ENCODE assay signal across 8 mouse cellular contexts in the genomic region with DNA sequence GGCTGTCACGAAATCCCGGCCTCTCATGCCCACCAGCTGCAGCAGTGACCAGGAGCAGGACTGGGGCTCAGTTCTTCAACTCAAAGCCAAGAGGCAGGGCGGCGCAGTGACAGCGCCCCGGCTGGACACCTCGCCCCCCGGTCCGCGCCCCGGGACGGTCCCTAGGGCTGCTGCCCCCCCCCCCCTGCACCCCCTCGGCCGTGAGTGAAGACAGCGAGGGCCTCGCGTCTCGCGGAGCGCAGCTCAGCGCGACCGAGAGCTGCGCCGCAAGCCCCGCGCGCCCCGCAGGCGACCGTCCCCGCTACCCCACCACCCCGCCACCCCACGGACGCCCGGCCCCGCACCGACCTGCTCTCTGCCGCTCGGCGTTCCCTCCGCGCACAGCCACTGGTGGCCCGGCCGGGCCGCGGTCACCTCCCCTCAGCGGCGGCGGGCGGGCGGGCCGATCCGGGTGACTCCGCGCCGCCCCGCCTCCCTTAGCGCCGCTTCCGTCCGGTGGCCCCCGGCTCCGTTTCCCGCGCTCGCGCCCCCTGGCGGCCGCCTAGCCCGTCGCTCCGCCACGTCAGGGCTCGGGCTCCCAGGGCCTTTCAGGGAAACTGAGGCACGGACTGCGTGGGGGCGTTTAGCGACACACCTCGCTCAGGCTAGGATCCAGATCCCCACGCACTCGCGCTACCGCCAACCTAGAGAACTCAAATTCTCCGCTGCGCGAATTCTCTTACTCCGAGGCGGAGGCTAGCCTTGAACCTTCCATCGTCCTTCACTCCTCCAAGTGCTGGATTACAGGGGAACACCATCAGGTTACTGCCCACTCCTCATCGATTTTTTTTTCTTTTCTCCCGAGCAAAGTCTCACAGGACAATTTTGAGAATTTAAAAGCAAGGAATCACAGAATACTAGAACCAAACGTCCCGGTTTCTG. TPM values are rescaled to one million over a fixed set of nuclear protein-coding genes. Genes with fewer than 3 reads are reported as not detected.
DNase-seq lines count a peak whose midpoint lies in the region; ATAC-seq and TF ChIP-seq lines count a peak whose summit lies in the region.

A gene (minus strand): TSS at position 423 of the 921 bp plus-strand sequence.

- peak; percentile 85 for TF ChIP-seq CTCF in lung, postnatal 0 days (IDR thresholded peaks at IDR 0.05)

- no peaks in the 10 kb centered on the region for H3K9me3 ChIP-seq in hindbrain, embryonic 10.5 days
- no peaks in the 10 kb centered on the region for H3K9me3 ChIP-seq in lung, postnatal 0 days (ENCODE audit: low read length)

- H3K27me3 ChIP-seq in hindbrain, embryonic 10.5 days (ENCODE audit: insufficient read depth, poor library complexity, severe bottlenecking) = peaks cover 15% of the 10 kb centered on the region; the same call in 1 of the 2 replicates
- H3K27me3 ChIP-seq in lung, postnatal 0 days (replicated peaks; ENCODE audit: insufficient read depth, low read length) = no peaks in the 10 kb centered on the region

- H3K4me1 ChIP-seq in hindbrain, embryonic 10.5 days (replicated peaks) = peaks cover 33% of the 10 kb centered on the region
- peaks cover 9% of the 10 kb centered on the region for H3K4me1 ChIP-seq in lung, postnatal 0 days (ENCODE audit: insufficient read depth, low read depth, low read length)

- H3K4me3 ChIP-seq in hindbrain, embryonic 10.5 days = peak within 1 kb of the TSS; percentile 84
- peak within 1 kb of the TSS; percentile 78 for H3K4me3 ChIP-seq in lung, postnatal 0 days (ENCODE audit: low read depth, low read length)

- H3K9ac ChIP-seq in lung, postnatal 0 days (replicated peaks; ENCODE audit: low read depth) = peak within 1 kb of the TSS; percentile 58

- ATAC-seq in lung, postnatal 0 days = peak; percentile 97

- 3% methylated on average over 89 of the region's 94 CpGs for WGBS in hindbrain, embryonic 10.5 days
- 7% methylated on average over 56 of the region's 94 CpGs for WGBS in lung, postnatal 0 days

- peak within 1 kb of the TSS; percentile 65 for H3K4me2 ChIP-seq in lung, postnatal 0 days (replicated peaks; ENCODE audit: low read depth, low read length)

- no peak for TF ChIP-seq EP300 in lung, postnatal 0 days (IDR thresholded peaks at IDR 0.05)

- H3K36me3 ChIP-seq in hindbrain, embryonic 10.5 days = no peaks in the 10 kb centered on the region
- no peaks in the 10 kb centered on the region for H3K36me3 ChIP-seq in lung, postnatal 0 days (ENCODE audit: insufficient read depth, low read length)

- DNase-seq in Muller cell, postnatal 12 days (ENCODE audit: inconsistent ontology term) = peak; percentile 91
- DNase-seq in cerebellum, adult 9-11 months = peak; percentile 80
- DNase-seq in frontal cortex, adult 2 months (ENCODE audit: extremely low spot score in 1 of 2, low spot score in 1 of 2) = peak in 1 of 2 experiments; percentile 76
- peak; percentile 82 for DNase-seq in hindbrain, embryonic 10.5 days (ENCODE audit: low spot score)
- peak; percentile 83 to 89 for DNase-seq in layer of hippocampus, postnatal 10 days (ENCODE audit: low spot score in 2 of 2)
- peak; percentile 92 for DNase-seq in lung, postnatal 0 days (ENCODE audit: low spot score)
- DNase-seq in ovary, postnatal 10 days (ENCODE audit: low spot score) = peak; percentile 82
- peak; percentile 83 for DNase-seq in thymus, postnatal 0 days (ENCODE audit: low spot score)

- peak within 1 kb of the TSS; percentile 91 for H3K27ac ChIP-seq in hindbrain, embryonic 10.5 days
- H3K27ac ChIP-seq in lung, postnatal 0 days (ENCODE audit: low read length) = peak within 1 kb of the TSS; percentile 81

RNA-seq across cellular contexts. Expression of the gene that starts here (rescaled TPM):
- polyA plus RNA-seq in frontal cortex, adult 2 months (2012; rRNA removed) = 10.8 and 11.4 TPM in 2 replicates
- 16.2 and 16.4 TPM in 2 replicates for polyA plus RNA-seq in hindbrain, embryonic 10.5 days (2016; fragmentation: Nextera tagmentation; extraction: Ambion mirVana)
- 10 to 100 TPM in 1 of 2 experiments, 1 to 10 TPM in 1; 8.6 to 11.4 TPM for total RNA-seq in layer of hippocampus, postnatal 10 days (2021)
- polyA plus RNA-seq in lung, postnatal 0 days (2015; fragmentation: Nextera tagmentation; extraction: Ambion mirVana) = 10.0 and 10.2 TPM in 2 replicates
- polyA plus RNA-seq in thymus, postnatal 0 days (2015; fragmentation: Nextera tagmentation; extraction: Ambion mirVana) = 6.2 and 7.0 TPM in 2 replicates
